Mouse (Mus musculus): ENCODE data around the gene Astl. TPM values are rescaled to one million over a fixed set of nuclear protein-coding genes. Genes with fewer than 3 reads are reported as not detected.

Gene Astl
- total and polyA plus RNA-seq, 3 experiments, result not detected

DNA sequence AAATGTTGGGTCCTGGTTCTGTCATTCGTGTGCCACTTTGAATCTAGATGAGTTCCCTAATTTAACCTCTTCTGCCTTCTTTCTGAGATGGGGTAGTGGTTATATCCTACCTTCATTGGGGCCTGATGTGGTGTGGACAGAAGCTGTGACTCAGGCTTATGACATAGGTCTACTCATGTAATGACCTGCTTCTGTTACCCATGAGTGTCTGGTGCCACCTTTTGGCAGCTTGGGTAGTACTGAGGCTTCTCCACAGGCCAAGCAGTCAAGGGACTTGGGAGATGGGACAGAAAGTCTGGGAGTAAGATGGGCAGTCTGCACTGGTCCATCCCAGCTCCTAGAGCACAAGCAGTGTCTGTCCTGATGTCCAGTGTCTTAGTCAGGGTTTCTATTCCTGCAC, 7.9 kb downstream of the Astl start:
- TF ChIP-seq EP300 (IDR thresholded peaks at IDR 0.05; ENCODE audit: insufficient read depth, low read depth, low read length), result no peak
- TF ChIP-seq POLR2A (IDR thresholded peaks at IDR 0.05; ENCODE audit: insufficient read depth, low read depth, low read length), result no peak
- TF ChIP-seq CTCF (IDR thresholded peaks at IDR 0.05), result peak; percentile 39
- H3K27ac ChIP-seq, result no peak overlapping the region
- no peaks in the 10 kb centered on the region for H3K4me1 ChIP-seq (ENCODE audit: control insufficient read depth, insufficient read depth, low read length)
- intact Hi-C loops (cut with DNase I), result no loop called here
- no peak for DNase-seq
- no peaks in the 10 kb centered on the region for H3K27me3 ChIP-seq (ENCODE audit: control insufficient read depth, insufficient read depth, low read length)
- no peaks in the 10 kb centered on the region for H3K36me3 ChIP-seq (ENCODE audit: control insufficient read depth, insufficient read depth, low read length)
- H3K9ac ChIP-seq (ENCODE audit: low read depth, low read length), result no peak overlapping the region
- 63% methylated on average over 1 of the region's 1 CpGs for WGBS
- H3K79me2 ChIP-seq (replicated peaks; ENCODE audit: control insufficient read depth, insufficient read depth, low read length), result no peaks in the 10 kb centered on the region
- no peak overlapping the region for H3K4me3 ChIP-seq

- H3K79me2 ChIP-seq (replicated peaks; ENCODE audit: control insufficient read depth, insufficient read depth, low read length), result no peaks in the 10 kb centered on the region
- intact Hi-C loops (cut with DNase I), result no loop called here
- H3K27me3 ChIP-seq (ENCODE audit: control insufficient read depth, insufficient read depth, low read length), result no peaks in the 10 kb centered on the region
- no peak overlapping the region for H3K9ac ChIP-seq (ENCODE audit: low read depth, low read length)
- no peaks in the 10 kb centered on the region for H3K36me3 ChIP-seq (ENCODE audit: control insufficient read depth, insufficient read depth, low read length)
- TF ChIP-seq EP300 (IDR thresholded peaks at IDR 0.05; ENCODE audit: insufficient read depth, low read depth, low read length), result no peak
- TF ChIP-seq POLR2A (IDR thresholded peaks at IDR 0.05; ENCODE audit: insufficient read depth, low read depth, low read length), result no peak
- no peak for TF ChIP-seq CTCF (IDR thresholded peaks at IDR 0.05)
- H3K4me3 ChIP-seq, result no peak overlapping the region
- no peak overlapping the region for H3K27ac ChIP-seq
- WGBS, result 67% methylated on average over 13 of the region's 13 CpGs
- no peak for DNase-seq
- H3K4me1 ChIP-seq (ENCODE audit: control insufficient read depth, insufficient read depth, low read length), result no peaks in the 10 kb centered on the region
Measured at GRCm38 (mm10) chr2:127347147-127347985, 8.9 kb downstream of the Astl start.

GRCm38 (mm10) chr2:127353881-127354280, 15.4 kb downstream of the Astl start:
- WGBS, result 73% methylated on average over 4 of the region's 4 CpGs

GRCm38 (mm10) chr2:127362459-127363281, 24.2 kb downstream of the Astl start, which contains the start of gene Adra2b:
Gene Adra2b, plus strand, starts transcription at chr2:127363208.
- TF ChIP-seq CTCF (IDR thresholded peaks at IDR 0.05) (peak; percentile 65), EP300 (IDR thresholded peaks at IDR 0.05; ENCODE audit: insufficient read depth, low read depth, low read length) (peak; percentile 65; the same call in 1 of the 2 replicates), POLR2A (IDR thresholded peaks at IDR 0.05; ENCODE audit: insufficient read depth, low read depth, low read length) (peak; percentile 33; the same call in 1 of the 2 replicates)
- peak within 1 kb of the TSS; percentile 29 for H3K9ac ChIP-seq (ENCODE audit: low read depth, low read length)
- no peaks in the 10 kb centered on the region for H3K79me2 ChIP-seq (replicated peaks; ENCODE audit: control insufficient read depth, insufficient read depth, low read length)
- DNase-seq, result peak; percentile 85 to 87
- H3K36me3 ChIP-seq (ENCODE audit: control insufficient read depth, insufficient read depth, low read length), result no peaks in the 10 kb centered on the region
- intact Hi-C loops (cut with DNase I), result loop anchor here (1.0 to 2.0 kb wide), 3 partner anchors 68 to 139 kb away; no protein-coding TSS in a partner anchor
- no peaks in the 10 kb centered on the region for H3K4me1 ChIP-seq (ENCODE audit: control insufficient read depth, insufficient read depth, low read length)
- H3K27ac ChIP-seq, result peak within 1 kb of the TSS; percentile 48
- peak within 1 kb of the TSS; percentile 39 for H3K4me3 ChIP-seq
- WGBS, result under 1% methylated on average over 48 of the region's 49 CpGs
- peaks cover 18% of the 10 kb centered on the region for H3K27me3 ChIP-seq (ENCODE audit: control insufficient read depth, insufficient read depth, low read length)

More at GRCm38 (mm10) chr2:127353881-127354280, 15.4 kb downstream of the Astl start:
- no peak overlapping the region for H3K9ac ChIP-seq (ENCODE audit: low read depth, low read length)
- no peaks in the 10 kb centered on the region for H3K79me2 ChIP-seq (replicated peaks; ENCODE audit: control insufficient read depth, insufficient read depth, low read length)
- H3K27me3 ChIP-seq (ENCODE audit: control insufficient read depth, insufficient read depth, low read length), result no peaks in the 10 kb centered on the region; the same call in 1 of the 2 replicates
- intact Hi-C loops (cut with DNase I), result no loop called here
- H3K27ac ChIP-seq, result no peak overlapping the region
- H3K4me3 ChIP-seq, result no peak overlapping the region
- H3K4me1 ChIP-seq (ENCODE audit: control insufficient read depth, insufficient read depth, low read length), result no peaks in the 10 kb centered on the region
- TF ChIP-seq CTCF (IDR thresholded peaks at IDR 0.05) (no peak), POLR2A (IDR thresholded peaks at IDR 0.05; ENCODE audit: insufficient read depth, low read depth, low read length) (no peak), EP300 (IDR thresholded peaks at IDR 0.05; ENCODE audit: insufficient read depth, low read depth, low read length) (no peak)
- no peak for DNase-seq
- no peaks in the 10 kb centered on the region for H3K36me3 ChIP-seq (ENCODE audit: control insufficient read depth, insufficient read depth, low read length)

DNA sequence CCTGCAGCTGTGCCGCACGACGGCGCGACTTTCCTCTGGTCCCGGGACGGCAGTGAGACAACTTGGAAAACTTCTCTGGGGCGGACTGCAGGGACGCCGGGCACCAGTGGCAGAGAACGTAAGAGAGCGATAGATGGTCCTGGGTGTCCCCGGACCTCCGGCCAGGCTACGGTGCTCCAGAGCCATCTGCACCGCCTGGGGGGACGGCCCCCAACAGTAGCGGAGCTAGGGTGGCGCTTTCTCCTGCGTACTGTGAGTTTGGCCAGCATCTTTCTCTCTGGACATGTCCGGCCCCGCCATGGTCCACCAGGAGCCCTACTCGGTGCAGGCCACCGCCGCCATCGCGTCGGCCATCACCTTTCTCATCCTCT, 24.8 kb downstream of the Astl start:
- no peak for DNase-seq
- TF ChIP-seq CTCF (IDR thresholded peaks at IDR 0.05) (no peak), POLR2A (IDR thresholded peaks at IDR 0.05; ENCODE audit: insufficient read depth, low read depth, low read length) (no peak), EP300 (IDR thresholded peaks at IDR 0.05; ENCODE audit: insufficient read depth, low read depth, low read length) (no peak)
- peak overlapping the region; percentile 39 for H3K4me3 ChIP-seq
- intact Hi-C loops (cut with DNase I), result loop anchor here (2.0 kb wide), 1 partner anchor 92 kb away; no protein-coding TSS in a partner anchor
- no peaks in the 10 kb centered on the region for H3K36me3 ChIP-seq (ENCODE audit: control insufficient read depth, insufficient read depth, low read length)
- H3K9ac ChIP-seq (ENCODE audit: low read depth, low read length), result peak overlapping the region; percentile 29
- H3K27ac ChIP-seq, result peak overlapping the region; percentile 48
- 1% methylated on average over 28 of the region's 28 CpGs for WGBS
- peaks cover 18% of the 10 kb centered on the region for H3K27me3 ChIP-seq (ENCODE audit: control insufficient read depth, insufficient read depth, low read length)
- no peaks in the 10 kb centered on the region for H3K4me1 ChIP-seq (ENCODE audit: control insufficient read depth, insufficient read depth, low read length)
- no peaks in the 10 kb centered on the region for H3K79me2 ChIP-seq (replicated peaks; ENCODE audit: control insufficient read depth, insufficient read depth, low read length)

Measured in heart, adult 2 months (tissue).